Mouse (Mus musculus): ENCODE data around the gene Aqp6. TPM values are rescaled to one million over a fixed set of nuclear protein-coding genes. Genes with fewer than 3 reads are reported as not detected.

The Aqp6 gene
- polyA plus RNA-seq, 1 experiment from 2014 or later, result not detected

DNA sequence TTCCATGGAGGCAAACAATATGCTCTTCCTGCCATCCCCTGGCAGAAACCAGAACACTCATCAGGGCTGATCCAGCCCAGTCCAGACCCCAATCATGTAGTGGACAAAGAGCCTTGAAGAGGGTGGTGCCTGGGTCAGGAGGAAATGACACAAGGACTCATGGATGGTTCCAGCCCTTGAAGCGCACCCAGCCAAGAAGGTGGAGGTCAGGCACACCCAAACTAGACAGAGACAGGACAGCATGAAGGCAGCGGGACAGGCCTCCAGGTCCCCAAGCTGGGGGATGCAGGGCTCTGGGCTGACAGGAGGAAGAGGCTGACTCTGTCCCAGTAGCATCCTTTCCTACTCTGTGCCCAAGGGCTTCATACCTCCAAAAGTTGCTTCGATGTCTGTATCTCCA lies 14.7 kb upstream of the Aqp6 start:
- WGBS, result 85% methylated on average over 3 of the region's 3 CpGs
- H3K36me3 ChIP-seq (ENCODE audit: poor library complexity, severe bottlenecking), result no peaks in the 10 kb centered on the region
- H3K4me2 ChIP-seq, result no peak overlapping the region
- peaks cover 99% of the 10 kb centered on the region for H3K27me3 ChIP-seq
- no peaks in the 10 kb centered on the region for H3K9me3 ChIP-seq (replicated peaks)
- H3K4me1 ChIP-seq, result peaks cover 25% of the 10 kb centered on the region
- H3K27ac ChIP-seq, result no peak overlapping the region
- no peak overlapping the region for H3K4me3 ChIP-seq
- no peak for ATAC-seq
- no peak overlapping the region for H3K9ac ChIP-seq

DNA sequence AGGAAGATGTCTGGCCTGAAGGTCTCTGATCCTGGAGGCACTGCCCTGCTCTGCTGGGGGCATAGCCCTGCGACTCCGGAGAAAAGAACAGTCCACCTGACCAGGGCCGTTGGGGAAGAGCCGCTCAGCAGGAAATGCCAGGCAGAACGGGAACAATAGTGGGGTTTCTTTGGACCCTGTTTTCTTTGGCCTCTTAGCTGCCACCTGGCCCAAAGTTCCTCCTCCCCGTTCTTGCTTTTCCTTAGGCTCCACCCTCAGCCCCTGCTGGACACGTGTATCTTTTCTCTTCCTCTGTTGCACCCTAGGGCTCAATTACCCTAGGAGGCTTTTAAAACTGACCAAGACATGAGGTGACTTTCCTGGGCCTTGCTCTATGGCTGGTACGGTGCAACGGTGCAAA lies 12.0 kb upstream of the Aqp6 start:
- Histone ChIP-seq H3K27ac (no peak overlapping the region), H3K9me3 (replicated peaks) (no peaks in the 10 kb centered on the region)

DNA sequence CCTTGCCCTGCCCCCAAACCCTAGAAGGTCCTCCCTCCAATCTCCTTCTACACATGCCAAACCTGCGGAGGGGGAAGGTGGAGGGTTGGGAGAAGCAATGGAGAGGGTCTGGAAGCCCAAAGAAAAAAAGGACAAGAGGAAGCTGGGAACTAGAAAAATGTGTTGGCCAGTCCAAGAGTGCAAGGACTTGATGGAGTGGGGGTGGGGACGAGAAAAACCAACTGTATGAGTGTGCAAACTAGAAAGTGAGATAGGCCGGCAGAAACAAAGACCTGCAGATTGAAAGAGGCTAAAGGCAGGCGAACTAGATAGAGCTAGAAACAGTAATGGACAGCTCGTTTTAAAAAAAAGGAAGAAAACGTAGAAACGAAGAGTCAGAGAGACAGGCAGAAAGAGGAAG lies 11.5 kb upstream of the Aqp6 start:
- no peak overlapping the region for H3K4me2 ChIP-seq
- H3K4me3 ChIP-seq, result no peak overlapping the region
- no peak for ATAC-seq
- H3K9me3 ChIP-seq (replicated peaks), result no peaks in the 10 kb centered on the region
- H3K36me3 ChIP-seq (ENCODE audit: poor library complexity, severe bottlenecking), result no peaks in the 10 kb centered on the region
- peaks cover 10% of the 10 kb centered on the region for H3K4me1 ChIP-seq
- 17% methylated on average over 7 of the region's 7 CpGs for WGBS
- no peak overlapping the region for H3K9ac ChIP-seq
- peaks cover 100% of the 10 kb centered on the region for H3K27me3 ChIP-seq
- H3K27ac ChIP-seq, result no peak overlapping the region

More for the DNA sequence above, 12.0 kb upstream of the Aqp6 start:
- Histone ChIP-seq H3K4me2 (no peak overlapping the region), H3K4me3 (no peak overlapping the region), H3K27me3 (peaks cover 100% of the 10 kb centered on the region), H3K4me1 (peaks cover 15% of the 10 kb centered on the region), H3K36me3 (ENCODE audit: poor library complexity, severe bottlenecking) (no peaks in the 10 kb centered on the region), H3K9ac (no peak overlapping the region)
- ATAC-seq, result no peak
- 2% methylated on average over 9 of the region's 9 CpGs for WGBS

DNA sequence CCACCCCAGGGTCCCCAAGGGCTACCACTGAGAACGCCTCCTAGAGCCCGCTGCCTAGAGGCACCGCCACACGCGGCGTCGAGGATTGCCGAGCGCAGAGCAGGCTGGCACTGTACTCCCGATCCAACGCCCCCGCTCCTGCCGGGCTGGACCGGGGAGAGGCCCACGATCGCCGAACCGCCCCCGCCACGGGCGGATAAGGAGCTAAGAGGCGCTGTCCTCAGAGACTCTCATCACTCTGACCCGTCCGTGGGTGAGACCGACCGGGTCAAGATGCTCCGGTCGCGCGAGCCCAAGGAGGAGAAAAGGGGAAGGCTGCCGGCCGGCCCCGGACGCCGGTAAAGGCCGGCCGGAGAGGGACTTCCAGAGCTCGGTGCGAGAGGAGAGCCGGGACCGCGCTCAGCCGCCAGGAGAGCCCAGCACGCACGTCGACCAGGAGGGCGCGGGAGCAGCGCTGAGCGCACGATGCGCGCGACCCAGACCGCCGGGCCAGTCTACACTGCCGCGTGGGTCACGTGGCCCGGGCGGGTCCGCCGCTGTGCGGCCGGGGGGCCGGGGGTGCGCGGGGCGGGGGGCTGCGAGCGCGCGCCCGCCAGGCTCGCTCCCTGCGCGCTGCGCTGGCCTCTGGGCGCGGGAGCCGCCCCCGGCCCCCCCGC lies 10.6 kb upstream of the Aqp6 start, which contains the start of gene Aqp5:
Gene Aqp5, plus strand, starts transcription at position 354 of the 656 bp plus-strand sequence.
- no peaks in the 10 kb centered on the region for H3K36me3 ChIP-seq (ENCODE audit: poor library complexity, severe bottlenecking)
- peak within 1 kb of the TSS; percentile 64 for H3K4me2 ChIP-seq
- no peaks in the 10 kb centered on the region for H3K9me3 ChIP-seq (replicated peaks)
- 2% methylated on average over 55 of the region's 83 CpGs for WGBS
- H3K4me3 ChIP-seq, result peak within 1 kb of the TSS; percentile 43
- H3K4me1 ChIP-seq, result peaks cover 5% of the 10 kb centered on the region
- peak within 1 kb of the TSS; percentile 45 for H3K9ac ChIP-seq
- H3K27ac ChIP-seq, result no peak within 1 kb of the TSS
- ATAC-seq, result peak; percentile 48; the same call in 1 of the 2 replicates
- H3K27me3 ChIP-seq, result peaks cover 100% of the 10 kb centered on the region

DNA sequence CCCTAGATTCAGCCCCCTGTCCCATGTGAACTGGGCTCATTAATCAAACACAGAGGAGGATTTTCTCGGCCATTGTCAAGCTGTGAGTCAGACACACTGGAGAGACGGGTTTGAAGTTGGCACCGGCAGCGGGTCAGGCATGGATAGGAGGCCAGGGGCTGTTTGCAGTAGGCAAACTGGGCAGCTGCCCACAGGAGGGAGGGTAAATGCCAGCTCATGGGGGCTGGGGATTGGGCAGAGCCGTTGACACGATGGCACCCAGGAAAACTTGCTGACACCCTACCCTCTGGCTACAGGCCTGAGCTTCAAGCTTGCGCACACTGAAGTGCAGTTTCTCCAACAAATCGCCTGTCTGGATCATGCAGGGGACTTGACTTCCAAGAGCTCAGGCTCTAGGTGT lies 9.0 kb upstream of the Aqp6 start:
- Histone ChIP-seq H3K27me3 (peaks cover 87% of the 10 kb centered on the region), H3K27ac (no peak overlapping the region), H3K4me2 (no peak overlapping the region), H3K9me3 (replicated peaks) (no peaks in the 10 kb centered on the region), H3K4me1 (peaks cover 11% of the 10 kb centered on the region), H3K9ac (no peak overlapping the region), H3K36me3 (ENCODE audit: poor library complexity, severe bottlenecking) (no peaks in the 10 kb centered on the region), H3K4me3 (no peak overlapping the region)
- ATAC-seq, result no peak
- 56% methylated on average over 8 of the region's 8 CpGs for WGBS

DNA sequence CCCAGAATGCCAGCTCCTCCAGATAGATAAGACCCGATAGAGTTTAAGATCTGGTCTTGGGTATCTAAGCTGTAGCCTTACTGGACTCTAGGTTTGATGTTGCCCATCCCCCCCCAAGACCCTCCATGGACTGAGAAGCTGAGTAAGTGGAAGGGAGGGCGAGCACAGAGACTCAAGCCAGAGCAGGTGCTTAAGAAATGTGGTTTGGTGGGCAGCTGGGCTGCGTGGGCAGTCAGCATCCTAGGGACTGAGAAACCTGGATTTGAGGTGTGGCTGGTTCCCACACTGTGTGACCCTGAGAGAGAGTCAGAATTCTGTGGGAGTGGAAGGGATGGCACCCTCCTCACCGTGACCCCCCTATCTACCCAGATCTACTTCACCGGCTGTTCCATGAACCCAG lies 8.3 kb upstream of the Aqp6 start:
- no peaks in the 10 kb centered on the region for H3K9me3 ChIP-seq (replicated peaks)
- H3K36me3 ChIP-seq (ENCODE audit: poor library complexity, severe bottlenecking), result no peaks in the 10 kb centered on the region
- H3K27me3 ChIP-seq, result peaks cover 86% of the 10 kb centered on the region
- H3K4me2 ChIP-seq, result no peak overlapping the region
- no peak overlapping the region for H3K9ac ChIP-seq
- H3K4me3 ChIP-seq, result no peak overlapping the region
- no peak for ATAC-seq
- H3K27ac ChIP-seq, result no peak overlapping the region
- H3K4me1 ChIP-seq, result peaks cover 11% of the 10 kb centered on the region
- WGBS, result 87% methylated on average over 5 of the region's 5 CpGs

DNA sequence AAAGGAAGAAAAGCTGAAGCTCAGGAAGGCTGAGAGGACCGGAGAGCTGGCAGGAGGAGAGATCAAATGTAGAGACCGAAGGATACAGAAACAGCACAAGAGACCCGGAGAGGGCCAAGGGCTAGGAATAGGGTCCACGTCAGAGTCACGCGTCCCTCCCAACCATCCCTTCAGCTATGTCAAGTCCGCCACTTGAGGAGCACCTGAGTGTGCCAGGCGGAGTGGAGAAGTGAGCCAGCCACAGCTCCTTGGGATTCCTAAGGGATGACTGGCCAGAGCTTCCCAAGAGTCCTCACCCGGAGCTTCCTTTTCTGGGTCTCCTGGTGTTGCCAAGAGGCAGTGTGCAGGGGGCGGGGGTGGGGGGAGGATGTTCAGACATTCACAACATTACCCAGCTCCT lies 6.2 kb upstream of the Aqp6 start:
- no peaks in the 10 kb centered on the region for H3K9me3 ChIP-seq (replicated peaks)
- H3K27ac ChIP-seq, result no peak overlapping the region
- H3K4me2 ChIP-seq, result no peak overlapping the region
- H3K4me3 ChIP-seq, result no peak overlapping the region
- ATAC-seq, result no peak
- no peaks in the 10 kb centered on the region for H3K36me3 ChIP-seq (ENCODE audit: poor library complexity, severe bottlenecking)
- H3K9ac ChIP-seq, result no peak overlapping the region
- peaks cover 21% of the 10 kb centered on the region for H3K4me1 ChIP-seq
- H3K27me3 ChIP-seq, result peaks cover 82% of the 10 kb centered on the region
- 88% methylated on average over 10 of the region's 10 CpGs for WGBS

DNA sequence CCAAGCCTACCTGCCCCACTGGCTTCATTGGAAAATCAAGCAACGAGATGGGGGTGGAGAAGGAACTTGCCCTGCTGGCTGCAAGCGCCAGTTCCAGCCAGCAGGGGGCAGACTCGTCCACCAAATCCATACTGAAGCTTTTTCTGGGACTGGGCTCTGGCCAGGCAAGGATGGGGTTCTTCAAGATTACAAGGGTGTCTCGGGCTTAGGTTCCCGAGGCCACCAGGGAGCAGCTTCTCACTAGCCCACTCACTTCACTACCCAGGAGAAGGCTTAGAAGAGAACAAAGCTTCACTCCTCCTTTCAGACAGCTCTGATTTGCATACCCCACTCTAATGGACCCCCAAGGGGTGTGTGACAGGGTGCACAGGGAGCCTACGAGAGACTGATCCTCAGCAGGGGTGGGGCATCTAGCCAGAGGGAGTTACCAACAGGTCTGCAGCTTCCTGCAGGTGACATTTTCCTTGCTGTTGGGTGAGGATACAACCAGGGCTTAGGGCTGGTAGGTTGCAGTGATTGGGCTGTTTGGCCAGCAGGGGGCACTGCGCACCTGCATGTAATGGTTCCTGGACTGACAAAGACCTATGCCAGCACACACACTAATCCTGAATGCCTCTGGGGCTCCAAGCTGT lies 5.0 kb upstream of the Aqp6 start:
- peaks cover 22% of the 10 kb centered on the region for H3K4me1 ChIP-seq
- H3K9ac ChIP-seq, result no peak overlapping the region
- H3K9me3 ChIP-seq (replicated peaks), result no peaks in the 10 kb centered on the region
- no peaks in the 10 kb centered on the region for H3K36me3 ChIP-seq (ENCODE audit: poor library complexity, severe bottlenecking)
- peaks cover 80% of the 10 kb centered on the region for H3K27me3 ChIP-seq
- H3K27ac ChIP-seq, result no peak overlapping the region
- H3K4me2 ChIP-seq, result peak overlapping the region; percentile 27; the same call in 1 of the 2 replicates
- under 1% methylated on average over 7 of the region's 7 CpGs for WGBS
- peak; percentile 94 for ATAC-seq
- no peak overlapping the region for H3K4me3 ChIP-seq

DNA sequence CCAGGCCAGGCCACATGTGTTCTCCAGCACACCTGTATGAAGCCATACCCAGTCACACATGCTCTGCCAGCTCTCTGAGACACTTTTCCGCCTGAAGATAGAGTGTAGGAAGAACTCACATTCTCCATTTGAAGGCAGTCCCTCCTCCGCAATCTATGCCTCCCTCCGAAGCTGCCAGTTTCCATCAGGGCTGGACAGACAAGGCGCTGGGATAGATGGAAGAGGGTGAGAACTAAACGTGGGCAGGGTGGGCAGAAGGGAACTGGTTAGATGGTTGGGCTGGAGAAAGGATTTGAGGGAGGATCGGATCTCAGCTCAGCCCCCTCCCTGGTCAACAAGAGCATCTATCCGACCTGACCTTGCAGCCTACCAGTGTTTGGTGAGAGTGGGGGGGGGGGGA lies 4.4 kb upstream of the Aqp6 start:
- no peak for ATAC-seq
- Histone ChIP-seq H3K36me3 (ENCODE audit: poor library complexity, severe bottlenecking) (no peaks in the 10 kb centered on the region), H3K27ac (no peak overlapping the region), H3K9ac (no peak overlapping the region), H3K27me3 (peaks cover 78% of the 10 kb centered on the region), H3K4me3 (no peak overlapping the region), H3K4me1 (peaks cover 28% of the 10 kb centered on the region), H3K4me2 (no peak overlapping the region), H3K9me3 (replicated peaks) (no peaks in the 10 kb centered on the region)
- WGBS, result 57% methylated on average over 7 of the region's 7 CpGs

DNA sequence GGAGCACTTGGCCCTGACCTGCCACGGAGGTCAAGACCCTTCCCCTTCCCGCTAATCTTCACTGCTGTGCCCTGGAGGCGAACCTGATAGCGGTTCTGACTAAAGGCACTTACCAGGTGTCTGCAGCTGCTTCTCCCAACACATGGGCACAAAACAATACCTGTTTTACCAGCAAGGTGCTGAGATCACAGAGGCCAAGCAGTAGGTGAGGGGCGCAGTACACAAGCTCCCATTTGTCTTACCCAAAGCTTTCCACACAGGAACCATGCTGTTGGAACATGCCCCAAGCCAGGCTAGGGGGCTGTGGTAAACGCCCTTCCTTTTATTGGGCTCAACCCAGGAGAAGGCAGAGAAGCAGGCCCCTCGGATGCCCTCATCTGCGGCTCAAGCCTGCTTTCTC lies 3.6 kb upstream of the Aqp6 start:
- no peaks in the 10 kb centered on the region for H3K36me3 ChIP-seq (ENCODE audit: poor library complexity, severe bottlenecking)
- H3K4me2 ChIP-seq, result no peak overlapping the region
- H3K4me1 ChIP-seq, result peaks cover 28% of the 10 kb centered on the region
- H3K27me3 ChIP-seq, result peaks cover 71% of the 10 kb centered on the region
- no peak overlapping the region for H3K9ac ChIP-seq
- no peak overlapping the region for H3K4me3 ChIP-seq
- no peaks in the 10 kb centered on the region for H3K9me3 ChIP-seq (replicated peaks)
- no peak for ATAC-seq
- H3K27ac ChIP-seq, result no peak overlapping the region
- 60% methylated on average over 8 of the region's 8 CpGs for WGBS

DNA sequence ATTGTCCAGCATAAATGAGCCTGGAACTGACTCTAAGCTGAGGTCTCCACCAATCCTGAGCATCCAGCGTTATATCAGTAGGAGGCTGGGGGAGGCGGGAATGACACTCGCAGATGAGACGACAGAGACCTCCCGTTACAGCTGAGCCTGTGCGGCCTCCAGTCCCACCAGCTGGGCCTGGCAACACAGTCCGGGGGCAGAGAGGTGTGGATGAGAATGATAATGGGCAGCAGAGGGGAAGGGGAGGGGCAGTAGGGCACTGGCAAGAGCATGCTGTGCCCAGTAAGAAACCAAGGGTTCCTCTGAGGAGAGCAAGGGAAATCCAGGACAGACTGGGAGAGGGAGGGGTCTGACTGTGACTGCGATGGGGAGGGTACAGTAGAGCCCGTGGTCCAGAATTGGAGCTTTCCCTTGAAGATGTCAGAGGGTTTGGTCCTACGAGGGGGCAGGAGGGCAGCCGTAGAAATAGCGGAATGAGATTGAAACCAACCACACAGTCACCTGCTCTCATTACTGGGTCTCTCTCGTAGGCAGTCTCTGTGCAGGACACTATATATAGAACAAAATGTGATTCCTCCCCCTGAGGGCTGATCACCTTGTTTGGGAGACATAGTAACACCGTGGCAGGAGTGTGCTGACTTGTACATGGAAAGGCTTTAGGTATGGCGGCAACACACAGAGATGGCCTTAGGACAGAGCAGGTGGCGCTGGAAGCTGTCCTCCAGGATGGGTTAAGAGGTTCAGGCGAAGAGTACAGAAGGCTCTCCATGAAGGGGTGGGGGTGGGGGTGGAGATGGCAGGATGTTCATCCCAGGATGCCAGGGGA lies 1.7 kb upstream of the Aqp6 start:
- no peak overlapping the region for H3K4me2 ChIP-seq
- no peak for ATAC-seq
- H3K4me3 ChIP-seq, result no peak overlapping the region
- WGBS, result 55% methylated on average over 17 of the region's 17 CpGs
- peaks cover 52% of the 10 kb centered on the region for H3K27me3 ChIP-seq
- H3K27ac ChIP-seq, result no peak overlapping the region
- H3K36me3 ChIP-seq (ENCODE audit: poor library complexity, severe bottlenecking), result no peaks in the 10 kb centered on the region
- H3K9ac ChIP-seq, result no peak overlapping the region
- H3K4me1 ChIP-seq, result peaks cover 28% of the 10 kb centered on the region
- no peaks in the 10 kb centered on the region for H3K9me3 ChIP-seq (replicated peaks)

DNA sequence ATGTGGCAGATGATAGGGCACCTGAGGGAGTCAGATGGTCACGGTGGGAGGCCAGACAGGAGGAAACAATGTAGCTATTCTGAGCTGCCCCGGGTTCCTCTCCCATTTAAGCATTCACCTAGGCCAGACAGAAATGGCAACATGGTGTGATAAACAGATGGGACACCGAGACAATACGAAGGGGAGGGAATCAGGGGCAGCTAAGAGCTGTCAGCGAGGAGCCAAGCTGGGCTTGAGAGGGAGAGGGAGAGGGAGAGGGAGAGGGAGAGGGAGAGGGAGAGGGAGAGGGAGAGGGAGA lies 572 bp downstream of the Aqp6 start:
- Histone ChIP-seq H3K36me3 (ENCODE audit: poor library complexity, severe bottlenecking) (no peaks in the 10 kb centered on the region), H3K4me1 (peaks cover 37% of the 10 kb centered on the region), H3K27ac (peak overlapping the region; percentile 14; the same call in 1 of the 2 replicates), H3K4me3 (no peak overlapping the region), H3K9me3 (replicated peaks) (no peaks in the 10 kb centered on the region), H3K27me3 (peaks cover 44% of the 10 kb centered on the region), H3K4me2 (no peak overlapping the region), H3K9ac (no peak overlapping the region)
- no peak for ATAC-seq
- WGBS, result 19% methylated on average over 4 of the region's 5 CpGs
